Mouse (Mus musculus) lung, embryonic 14.5 days (tissue): ENCODE data around the gene Akap7. TPM values are rescaled to one million over a fixed set of nuclear protein-coding genes. Genes with fewer than 3 reads are reported as not detected.

Experiments used
- ATAC-seq: fragments of 200-750 bp; cut with Nextera tagmentation; 2 replicates; pipeline ENCODE4 v1.8.0; 2017; ENCODE audit warnings: mild to moderate bottlenecking, moderate TSS enrichment, moderate library complexity; ENCODE audit not compliant: insufficient read depth
- DNase-seq: peaks from one replicate; pipeline ENCODE4 v3.0.0-alpha.2; 2015
- H3K27ac ChIP-seq: fragments of 300-500 bp; sonication (generic); 2 replicates; pipeline ENCODE4 v1.5.1; 2014; ENCODE audit warnings: low read depth, mild to moderate bottlenecking, moderate library complexity
- H3K27me3 ChIP-seq: fragments of 300-500 bp; sonication (generic); 2 replicates; pipeline ENCODE4 v1.6.1; 2014; ENCODE audit warnings: low read length, control low read depth; ENCODE audit not compliant: insufficient read depth
- H3K36me3 ChIP-seq: fragments of 300-500 bp; sonication (generic); 2 replicates; pipeline ENCODE4 v1.6.1; 2014; ENCODE audit warnings: control low read depth; ENCODE audit not compliant: insufficient read depth
- H3K4me1 ChIP-seq: fragments of 300-500 bp; sonication (generic); 2 replicates; pipeline ENCODE4 v1.6.1; 2014; ENCODE audit warnings: antibody characterized with exemption, control low read depth; ENCODE audit not compliant: insufficient read depth
- H3K4me2 ChIP-seq: fragments of 300-500 bp; sonication (generic); 2 replicates; pipeline ENCODE4 v1.6.1; 2014; ENCODE audit warnings: mild to moderate bottlenecking
- H3K4me3 ChIP-seq: fragments of 300-500 bp; sonication (generic); 2 replicates; pipeline ENCODE4 v1.5.1; 2014; ENCODE audit warnings: low read depth, low read length
- H3K9ac ChIP-seq: fragments of 300-500 bp; sonication (generic); 2 replicates; pipeline ENCODE4 v1.6.1; 2014
- H3K9me3 ChIP-seq: fragments of 300-500 bp; sonication (generic); 2 replicates; pipeline ENCODE4 v1.6.1; 2016; ENCODE audit warnings: low read depth, low read length, control low read depth
- CTCF ChIP-seq: IDR thresholded peaks from 2 replicates; pipeline ENCODE4 v1.5.1; 2016; ENCODE audit warnings: antibody characterized with exemption, low read depth
- WGBS: fragments of 180-500 bp; shearing (Covaris S2); extraction: QIAGEN DNeasy Blood & Tissue Kit; methylation state at CpG from one replicate; pipeline ENCODE4 v1.1.7; 2014; 5-methylcytosine and 5-hydroxymethylcytosine counted together
- polyA plus RNA-seq: library from polyadenylated mRNA; unstranded; fragments of >200 nt; fragmentation: Nextera tagmentation; extraction: Ambion mirVana; gene quantifications from 2 replicates; pipeline ENCODE4 v1.2.1, GENCODE M21; 2014

The Akap7 gene
- polyA plus RNA-seq, 1 experiment from 2014 or later: 27.7 TPM

DNA sequence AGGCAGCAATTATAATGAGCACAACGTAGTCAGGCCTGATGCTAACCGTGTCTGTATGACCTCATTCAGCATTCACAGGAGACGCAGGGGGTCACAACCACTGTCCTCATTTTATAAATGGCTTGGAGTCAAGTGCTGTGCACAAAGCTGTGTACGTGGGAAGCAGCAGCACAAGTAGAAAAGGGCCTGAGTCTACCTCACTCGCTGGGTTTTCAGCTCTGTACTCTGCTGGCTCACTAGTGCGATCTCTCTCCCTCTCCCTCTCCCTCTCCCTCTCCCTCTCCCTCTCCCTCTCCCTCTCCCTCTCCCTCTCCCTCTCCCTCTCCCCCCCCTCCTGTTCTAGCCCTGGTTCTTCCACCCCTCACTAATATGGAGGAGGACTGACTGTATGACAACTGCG is 99.1 kb downstream of the Akap7 start:
- Histone ChIP-seq H3K36me3 (no peaks in the 10 kb centered on the region), H3K9ac (no peak overlapping the region), H3K4me1 (no peaks in the 10 kb centered on the region), H3K27ac (no peak overlapping the region), H3K4me3 (no peak overlapping the region), H3K27me3 (no peaks in the 10 kb centered on the region), H3K9me3 (no peaks in the 10 kb centered on the region), H3K4me2 (no peak overlapping the region)
- TF ChIP-seq CTCF: no peak
- WGBS: 47% methylated on average over 7 of the region's 7 CpGs
- no peak for DNase-seq
- no peak for ATAC-seq

DNA sequence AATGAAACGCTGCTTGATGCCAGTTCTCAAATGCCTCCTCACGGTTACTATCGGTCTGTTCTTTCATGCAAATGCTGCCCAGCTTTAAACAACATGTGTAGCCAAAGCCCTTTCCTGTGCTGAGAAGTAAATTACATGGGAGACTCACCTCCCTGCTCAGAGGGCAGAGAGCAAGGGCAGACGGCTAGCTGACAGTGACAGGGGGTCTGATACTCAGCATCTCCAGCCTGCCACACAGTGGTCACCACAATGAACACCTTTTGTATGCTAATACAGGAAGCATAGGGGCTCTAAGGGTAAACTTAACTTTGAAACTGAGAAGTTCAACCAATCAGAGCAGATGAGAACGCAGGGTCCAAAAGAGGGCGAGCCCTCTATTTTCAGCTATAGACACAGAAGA is 99.8 kb downstream of the Akap7 start:
- Histone ChIP-seq H3K36me3 (no peaks in the 10 kb centered on the region), H3K9me3 (no peaks in the 10 kb centered on the region), H3K4me3 (no peak overlapping the region), H3K9ac (no peak overlapping the region), H3K4me1 (no peaks in the 10 kb centered on the region), H3K4me2 (no peak overlapping the region), H3K27me3 (no peaks in the 10 kb centered on the region), H3K27ac (no peak overlapping the region)
- WGBS: 44% methylated on average over 6 of the region's 6 CpGs
- TF ChIP-seq CTCF: peak; percentile 39
- DNase-seq (no peak), ATAC-seq (no peak)

DNA sequence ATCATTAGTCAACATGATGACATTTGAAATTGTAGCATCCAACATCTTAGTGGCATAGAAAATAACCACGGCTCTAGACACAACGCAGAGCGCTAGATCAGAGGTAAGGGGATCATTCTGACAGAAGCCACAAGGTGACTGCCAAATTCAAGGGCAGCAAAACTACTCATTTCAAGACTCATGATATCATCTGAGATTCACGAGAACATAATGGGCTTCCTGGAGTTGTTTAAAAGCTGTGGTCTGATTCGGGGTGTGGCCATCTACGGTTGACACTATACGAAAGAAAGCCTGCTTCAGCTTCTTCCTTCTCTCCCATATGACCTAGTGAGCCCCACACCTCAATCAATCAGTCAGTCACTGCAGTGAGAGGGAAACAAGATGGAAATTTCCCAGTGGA is 107.0 kb downstream of the Akap7 start:
- Histone ChIP-seq H3K9me3 (no peaks in the 10 kb centered on the region), H3K27ac (no peak overlapping the region), H3K9ac (no peak overlapping the region), H3K4me3 (no peak overlapping the region), H3K36me3 (no peaks in the 10 kb centered on the region), H3K4me1 (0 out of 2 replicates have a peak, but pooled peaks cover 6% of the 10 kb centered on the region), H3K27me3 (no peaks in the 10 kb centered on the region), H3K4me2 (peak overlapping the region; percentile 84)
- DNase-seq (no peak), ATAC-seq (no peak)
- WGBS: 76% methylated on average over 7 of the region's 7 CpGs
- no peak for TF ChIP-seq CTCF

GRCm38 (mm10) chr10:25199510-25200353 is 107.9 kb downstream of the Akap7 start:
- peak overlapping the region; percentile 46; the same call in 1 of the 2 replicates for H3K27ac ChIP-seq
- H3K4me2 ChIP-seq: peak overlapping the region; percentile 84
- peak overlapping the region; percentile 67 for H3K9ac ChIP-seq
- no peaks in the 10 kb centered on the region for H3K36me3 ChIP-seq
- H3K4me1 ChIP-seq: 0 out of 2 replicates have a peak, but pooled peaks cover 6% of the 10 kb centered on the region
- H3K9me3 ChIP-seq: no peaks in the 10 kb centered on the region
- TF ChIP-seq CTCF: no peak; the same call in 1 of the 2 replicates
- H3K27me3 ChIP-seq: no peaks in the 10 kb centered on the region
- DNase-seq: peak; percentile 76
- H3K4me3 ChIP-seq: peak overlapping the region; percentile 46
- ATAC-seq: peak; percentile 89
- WGBS: 12% methylated on average over 32 of the region's 32 CpGs

GRCm38 (mm10) chr10:25198575-25198974 is 109.1 kb downstream of the Akap7 start:
- DNase-seq: no peak

GRCm38 (mm10) chr10:25198048-25198447 is 109.6 kb downstream of the Akap7 start:
- 0 out of 2 replicates have a peak, but pooled peaks cover 6% of the 10 kb centered on the region for H3K4me1 ChIP-seq
- no peak overlapping the region for H3K9ac ChIP-seq
- no peak overlapping the region for H3K27ac ChIP-seq
- ATAC-seq: peak; percentile 47; the same call in 1 of the 2 replicates
- no peaks in the 10 kb centered on the region for H3K36me3 ChIP-seq
- WGBS: 45% methylated on average over 9 of the region's 9 CpGs
- no peak overlapping the region for H3K4me3 ChIP-seq
- DNase-seq: no peak
- no peak for TF ChIP-seq CTCF
- H3K9me3 ChIP-seq: no peaks in the 10 kb centered on the region
- peak overlapping the region; percentile 84; the same call in 1 of the 2 replicates for H3K4me2 ChIP-seq
- H3K27me3 ChIP-seq: no peaks in the 10 kb centered on the region

More at GRCm38 (mm10) chr10:25198575-25198974, 109.1 kb downstream of the Akap7 start:
- no peak for TF ChIP-seq CTCF
- Histone ChIP-seq H3K4me1 (0 out of 2 replicates have a peak, but pooled peaks cover 6% of the 10 kb centered on the region), H3K4me3 (0 out of 2 replicates have a peak overlapping the region, but pooled peaks have one; percentile 46), H3K27ac (peak overlapping the region; percentile 19; the same call in 1 of the 2 replicates), H3K9me3 (no peaks in the 10 kb centered on the region), H3K9ac (no peak overlapping the region), H3K27me3 (no peaks in the 10 kb centered on the region), H3K4me2 (peak overlapping the region; percentile 84), H3K36me3 (no peaks in the 10 kb centered on the region)
- no peak for ATAC-seq
- 55% methylated on average over 12 of the region's 12 CpGs for WGBS
